Mouse (Mus musculus) CH12.LX (cell line): ENCODE measurements at regions not wholly inside any gene's neighbourhood (a gene's known extent, or its start where the extent isn't known, plus 50 kb on each side); places are given as distances from the start of the nearest gene placed in this dataset.

ENCODE experiments used
- CHD2 ChIP-seq: IDR thresholded peaks from 2 replicates; pipeline ENCODE4 v1.6.1; 2011; ENCODE audit warnings: low read length, improper control_type of control experiment
- CTCF ChIP-seq, 2 experiments: IDR thresholded peaks in 1 of 2; conservative IDR thresholded peaks in 1 of 2; 2 replicates each; pipeline ENCODE4 v1.5.1; 2011 to 2012; ENCODE audit warnings: low read depth in 2 of 2, low read length in 2 of 2, improper control_type of control experiment in 1 of 2, inconsistent platforms in 1 of 2, mild to moderate bottlenecking in 1 of 2, moderate library complexity in 1 of 2
- E2F4 ChIP-seq: IDR thresholded peaks from 2 replicates; pipeline ENCODE4 v1.6.1; 2011; ENCODE audit warnings: low read depth, low read length, improper control_type of control experiment; ENCODE audit not compliant: insufficient replicate concordance
- EP300 ChIP-seq: IDR thresholded peaks from 2 replicates; pipeline ENCODE4 v1.6.1; 2011; ENCODE audit warnings: low read length, improper control_type of control experiment
- HCFC1 ChIP-seq: IDR thresholded peaks from 2 replicates; pipeline ENCODE4 v1.6.1; 2012; ENCODE audit warnings: low read depth, mild to moderate bottlenecking, inconsistent platforms, low read length, improper control_type of control experiment
- JUN ChIP-seq: IDR thresholded peaks from 2 replicates; pipeline ENCODE4 v1.6.1; 2011; ENCODE audit warnings: low read depth, mild to moderate bottlenecking, low read length, improper control_type of control experiment, moderate library complexity; ENCODE audit not compliant: insufficient read depth
- JUND ChIP-seq: conservative IDR thresholded peaks from 2 replicates; pipeline ENCODE4 v1.6.1; 2011; ENCODE audit warnings: low read depth, low read length, improper control_type of control experiment
- MYC ChIP-seq: IDR thresholded peaks from 2 replicates; pipeline ENCODE4 v1.6.1; 2011; ENCODE audit warnings: low read depth, mild to moderate bottlenecking, improper control_type of control experiment, low read length
- ZKSCAN1 ChIP-seq: IDR thresholded peaks from 2 replicates; pipeline ENCODE4 v1.6.1; 2012; ENCODE audit warnings: low read depth, inconsistent platforms, low read length, improper control_type of control experiment, borderline replicate concordance

DNA sequence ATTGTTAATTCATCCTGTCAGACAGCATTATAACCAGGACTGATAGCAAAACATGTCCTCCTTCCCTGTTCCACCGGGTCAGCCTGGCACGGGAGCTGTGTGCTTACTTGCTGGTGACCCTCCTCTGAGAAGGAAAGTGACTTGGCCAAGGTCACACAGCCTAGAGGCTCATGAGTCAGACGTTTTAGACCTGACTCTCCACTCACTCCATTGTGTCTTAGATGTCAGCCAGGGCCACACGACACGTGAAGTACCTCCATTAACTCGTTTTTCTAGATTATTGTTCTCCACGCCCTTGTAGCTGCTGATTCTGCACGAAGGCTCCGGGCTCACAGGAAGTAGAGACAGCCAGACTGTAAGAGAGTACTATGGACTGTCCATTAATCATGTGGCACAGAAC is 340.8 kb downstream of the Diras2 start:
- TF ChIP-seq JUN (no peak), CTCF (conservative IDR thresholded peaks at IDR 0.05 in 1 of 2, IDR thresholded peaks at IDR 0.05 in 1 of 2; ENCODE audit: low read depth in 2 of 2, low read length in 2 of 2) (no peak), EP300 (no peak), MYC (no peak), HCFC1 (no peak), E2F4 (no peak), ZKSCAN1 (no peak), JUND (no peak), CHD2 (no peak)
